8 mouse cellular contexts compared by ENCODE assay signal in the genomic region with DNA sequence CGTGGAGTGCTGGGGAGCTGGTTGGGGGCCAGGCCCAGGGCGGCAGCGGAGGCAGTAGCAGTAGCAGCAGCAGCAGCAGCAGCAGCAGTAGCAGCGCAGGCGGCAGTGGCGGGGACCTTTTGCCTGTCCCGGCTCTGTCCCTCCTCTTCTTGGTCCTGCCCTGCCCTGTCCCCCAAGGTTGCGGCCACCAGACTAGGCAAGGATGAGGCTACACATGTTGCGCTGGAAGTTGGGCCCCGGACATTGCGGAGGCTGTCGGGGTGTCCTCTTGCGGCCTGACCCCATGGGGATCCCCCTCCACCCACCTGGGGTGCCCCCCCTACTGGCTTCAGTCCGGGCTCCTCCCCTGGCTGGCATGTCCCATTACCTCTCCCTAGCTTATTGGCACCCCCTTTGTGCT. TPM values are rescaled to one million over a fixed set of nuclear protein-coding genes. Genes with fewer than 3 reads are reported as not detected.
DNase-seq lines count a peak whose midpoint lies in the region; ATAC-seq and TF ChIP-seq lines count a peak whose summit lies in the region.
"Had no signal": no experiment of that assay in that cellular context is flagged by ENCODE, and none has a peak within 500 bp of the region (broad histone marks: within the 10 kb centered on the region; RNA-seq: fewer than 3 reads in every experiment).

No protein-coding gene starts in this region.

- H3K27ac ChIP-seq in left cerebral cortex, adult 2 months = no peak overlapping the region
- H3K27ac ChIP-seq in forebrain, embryonic 14.5 days (ENCODE audit: low read depth, low read length) = no peak overlapping the region
- no peak overlapping the region for H3K27ac ChIP-seq in intestine, embryonic 16.5 days (ENCODE audit: low read length)
- H3K27ac ChIP-seq in olfactory bulb, adult 2 months (ENCODE audit: insufficient read depth, low read depth, low read length) = peak overlapping the region; percentile 36; the same call in 1 of the 2 replicates

- peaks cover 3% of the 10 kb centered on the region for H3K36me3 ChIP-seq in forebrain, embryonic 14.5 days (ENCODE audit: control insufficient read depth, insufficient read depth, low read length)
- no peaks in the 10 kb centered on the region for H3K36me3 ChIP-seq in intestine, embryonic 16.5 days (ENCODE audit: control insufficient read depth, insufficient read depth, low read length)

- TF ChIP-seq CTCF in left cerebral cortex, adult 2 months (IDR thresholded peaks at IDR 0.05) = no peak
- no peak for TF ChIP-seq CTCF in olfactory bulb, adult 2 months (IDR thresholded peaks at IDR 0.05; ENCODE audit: insufficient read depth, low read depth, low read length)

- no peak for ATAC-seq in forebrain, embryonic 14.5 days
- ATAC-seq in intestine, embryonic 16.5 days = no peak

- no peak for TF ChIP-seq POLR2A in olfactory bulb, adult 2 months (IDR thresholded peaks at IDR 0.05; ENCODE audit: insufficient read depth, low read depth, low read length)

- peak overlapping the region; percentile 59 for H3K4me2 ChIP-seq in forebrain, embryonic 14.5 days (ENCODE audit: low read length)
- H3K4me2 ChIP-seq in intestine, embryonic 16.5 days (ENCODE audit: low read depth, low read length) = peak overlapping the region; percentile 62

- H3K4me3 ChIP-seq in left cerebral cortex, adult 2 months = peak overlapping the region; percentile 22; the same call in 1 of the 2 replicates
- peak overlapping the region; percentile 28; the same call in 1 of the 2 replicates for H3K4me3 ChIP-seq in forebrain, embryonic 14.5 days (ENCODE audit: low read depth, low read length)
- H3K4me3 ChIP-seq in intestine, embryonic 16.5 days (ENCODE audit: low read length) = peak overlapping the region; percentile 13
- H3K4me3 ChIP-seq in olfactory bulb, adult 2 months (ENCODE audit: insufficient read depth, low read depth, low read length) = peak overlapping the region; percentile 41

- H3K9me3 ChIP-seq in forebrain, embryonic 14.5 days (replicated peaks; ENCODE audit: control insufficient read depth, low read length) = no peaks in the 10 kb centered on the region
- H3K9me3 ChIP-seq in intestine, embryonic 16.5 days (ENCODE audit: control insufficient read depth, low read length) = no peaks in the 10 kb centered on the region

- 3% methylated on average over 13 of the region's 14 CpGs for WGBS in forebrain, embryonic 14.5 days
- WGBS in intestine, embryonic 16.5 days = 5% methylated on average over 14 of the region's 14 CpGs
- WGBS in olfactory bulb, adult 2 months = 6% methylated on average over 13 of the region's 14 CpGs

- intact Hi-C loops in left cerebral cortex, adult 2 months (cut with DNase I) = no loop called here
- intact Hi-C loops in gastrocnemius, postnatal 14 days (cut with DNase I; ENCODE audit: low total_unique reads) = loop anchor here (2.0 to 5.0 kb wide), 2 partner anchors 63 to 145 kb away; no protein-coding TSS in a partner anchor

- peaks cover 27% of the 10 kb centered on the region; the same call in 1 of the 2 replicates for H3K27me3 ChIP-seq in forebrain, embryonic 14.5 days (replicated peaks; ENCODE audit: control insufficient read depth, insufficient read depth, low read length)
- peaks cover 26% of the 10 kb centered on the region for H3K27me3 ChIP-seq in intestine, embryonic 16.5 days (replicated peaks; ENCODE audit: control insufficient read depth, insufficient read depth, low read length)

- no peak for DNase-seq in left cerebral cortex, adult 2 months (ENCODE audit: extremely low spot score in 1 of 2, low spot score in 2 of 2)
- no peak for DNase-seq in left cerebral cortex, adult 18-20 months (ENCODE audit: low spot score in 2 of 2)
- no peak for DNase-seq in forebrain, embryonic 14.5 days (ENCODE audit: low spot score)
- DNase-seq in thymus, postnatal 36 days = no peak
- no peak for DNase-seq in gastrocnemius, postnatal 14 days

- H3K4me1 ChIP-seq in forebrain, embryonic 14.5 days (ENCODE audit: control insufficient read depth, insufficient read depth, low read length) = peaks cover 23% of the 10 kb centered on the region
- H3K4me1 ChIP-seq in intestine, embryonic 16.5 days (ENCODE audit: control insufficient read depth, insufficient read depth, low read length) = peaks cover 56% of the 10 kb centered on the region
- peaks cover 45% of the 10 kb centered on the region for H3K4me1 ChIP-seq in olfactory bulb, adult 2 months (ENCODE audit: control insufficient read depth, insufficient read depth, low read length)

- peak overlapping the region; percentile 63 for H3K9ac ChIP-seq in forebrain, embryonic 14.5 days (ENCODE audit: low read length)
- peak overlapping the region; percentile 63 for H3K9ac ChIP-seq in intestine, embryonic 16.5 days (ENCODE audit: low read depth, low read length)

RNA-seq across cellular contexts. Expression of gene Kdelr1, which starts 2.8 kb away (rescaled TPM):
- 10 to 100 TPM; 67.4 to 75.4 TPM for total RNA-seq in left cerebral cortex, adult 2 months (2021)
- 10 to 100 TPM; 69.0 to 76.2 TPM for total RNA-seq in left cerebral cortex, adult 18-20 months (2021)
- 104 and 111 TPM in 2 replicates for polyA plus RNA-seq in forebrain, embryonic 14.5 days (2014; fragmentation: Nextera tagmentation; extraction: Ambion mirVana)
- polyA plus RNA-seq in intestine, embryonic 16.5 days (2015; fragmentation: Nextera tagmentation; extraction: Ambion mirVana) = 90.6 and 94.9 TPM in 2 replicates
- not detected in 2 replicates for polyA plus RNA-seq in olfactory bulb, adult 2 months (2012; ENCODE audit: insufficient read depth, insufficient read length, low replicate concordance, missing spikeins)
- total RNA-seq in gastrocnemius, postnatal 14 days (2021) = 10 to 100 TPM; 64.2 to 68.5 TPM

RNA-seq across cellular contexts. Expression of gene Grin2d, which starts 8.4 kb away (rescaled TPM):
- 10 to 100 TPM; 13.4 to 14.7 TPM for total RNA-seq in left cerebral cortex, adult 2 months (2021)
- total RNA-seq in left cerebral cortex, adult 18-20 months (2021) = 10 to 100 TPM; 10.7 to 10.9 TPM
- polyA plus RNA-seq in forebrain, embryonic 14.5 days (2014; fragmentation: Nextera tagmentation; extraction: Ambion mirVana) = 0.52 and 0.77 TPM in 2 replicates
- polyA plus RNA-seq in intestine, embryonic 16.5 days (2015; fragmentation: Nextera tagmentation; extraction: Ambion mirVana) = 0.31 and 0.39 TPM in 2 replicates
- not detected in 2 replicates for polyA plus RNA-seq in olfactory bulb, adult 2 months (2012; ENCODE audit: insufficient read depth, insufficient read length, low replicate concordance, missing spikeins)
- under 1 TPM; 0.44 to 0.64 TPM for total RNA-seq in gastrocnemius, postnatal 14 days (2021)

RNA-seq across cellular contexts. Expression of gene Syngr4, which starts 26.7 kb away (rescaled TPM):
- total RNA-seq in left cerebral cortex, adult 2 months (2021) = not detected
- total RNA-seq in left cerebral cortex, adult 18-20 months (2021) = not detected
- 0.51 and 0.55 TPM in 2 replicates for polyA plus RNA-seq in forebrain, embryonic 14.5 days (2014; fragmentation: Nextera tagmentation; extraction: Ambion mirVana)
- 0.62 and 0.98 TPM in 2 replicates for polyA plus RNA-seq in intestine, embryonic 16.5 days (2015; fragmentation: Nextera tagmentation; extraction: Ambion mirVana)
- not detected in 2 replicates for polyA plus RNA-seq in olfactory bulb, adult 2 months (2012; ENCODE audit: insufficient read depth, insufficient read length, low replicate concordance, missing spikeins)
- total RNA-seq in gastrocnemius, postnatal 14 days (2021) = under 1 TPM in 1 of 2 experiments, not detected in 1; 0.24 TPM
- total RNA-seq: left cerebral cortex, postnatal 10 days had no signal

RNA-seq across cellular contexts. Expression of gene Tmem143, which starts 27.0 kb away (rescaled TPM):
- total RNA-seq in left cerebral cortex, adult 2 months (2021) = 10 to 100 TPM; 21.8 to 22.3 TPM
- 10 to 100 TPM; 20.9 to 22.0 TPM for total RNA-seq in left cerebral cortex, adult 18-20 months (2021)
- polyA plus RNA-seq in forebrain, embryonic 14.5 days (2014; fragmentation: Nextera tagmentation; extraction: Ambion mirVana) = 5.1 and 6.2 TPM in 2 replicates
- 8.1 TPM in 2 replicates for polyA plus RNA-seq in intestine, embryonic 16.5 days (2015; fragmentation: Nextera tagmentation; extraction: Ambion mirVana)
- polyA plus RNA-seq in olfactory bulb, adult 2 months (2012; ENCODE audit: insufficient read depth, insufficient read length, low replicate concordance, missing spikeins) = not detected in 2 replicates
- 10 to 100 TPM; 49.2 to 61.0 TPM for total RNA-seq in gastrocnemius, postnatal 14 days (2021)

RNA-seq across cellular contexts. Expression of gene Grwd1, which starts 39.0 kb away (rescaled TPM):
- total RNA-seq in left cerebral cortex, adult 2 months (2021) = 10 to 100 TPM; 17.9 to 22.1 TPM
- 10 to 100 TPM; 20.1 to 23.2 TPM for total RNA-seq in left cerebral cortex, adult 18-20 months (2021)
- 45.2 and 46.7 TPM in 2 replicates for polyA plus RNA-seq in forebrain, embryonic 14.5 days (2014; fragmentation: Nextera tagmentation; extraction: Ambion mirVana)
- 57.0 and 63.0 TPM in 2 replicates for polyA plus RNA-seq in intestine, embryonic 16.5 days (2015; fragmentation: Nextera tagmentation; extraction: Ambion mirVana)
- polyA plus RNA-seq in olfactory bulb, adult 2 months (2012; ENCODE audit: insufficient read depth, insufficient read length, low replicate concordance, missing spikeins) = not detected in 2 replicates
- 10 to 100 TPM; 10.5 to 16.5 TPM for total RNA-seq in gastrocnemius, postnatal 14 days (2021)

Comparison
In these comparisons a context has a peak if more than half of its experiments do, and no peak if none do; other contexts are left out.
1. RNA of gene Grin2d, which starts 8.4 kb away (total RNA-seq): 13.4 to 14.7 TPM in left cerebral cortex, adult 2 months and 10.7 to 10.9 TPM in left cerebral cortex, adult 18-20 months; 0.44 to 0.64 TPM in gastrocnemius, postnatal 14 days; every median in the first group is over 4 times any median in the second.
2. Peak in every context shown above with its lines, with median percentiles within 50 percentile points of each other: H3K4me3 ChIP-seq.